Mouse (Mus musculus): ENCODE measurements around the gene Jsrp1.
"Not testable (repeated sequence)": the region's sequence is repeated elsewhere in the genome, so short reads cannot be mapped to it uniquely, and the experiment has no call there.

Gene Jsrp1

GRCm38 (mm10) chr10:80832818-80833217, 19.5 kb upstream of the Jsrp1 start:
- DNase-seq (ENCODE audit: low read depth, low spot score), result no peak

- DNase-seq (ENCODE audit: low read depth, low spot score), result no peak
Observed at GRCm38 (mm10) chr10:80831136-80831535, 17.8 kb upstream of the Jsrp1 start.

GRCm38 (mm10) chr10:80829359-80830278, 16.3 kb upstream of the Jsrp1 start:
- DNase-seq (ENCODE audit: low read depth, low spot score), result no peak

- DNase-seq (ENCODE audit: low read depth, low spot score), result not testable (repeated sequence)
Observed at GRCm38 (mm10) chr10:80828587-80828986, 15.3 kb upstream of the Jsrp1 start.

- no peak for DNase-seq (ENCODE audit: low read depth, low spot score)
Observed at GRCm38 (mm10) chr10:80827870-80828420, 14.6 kb upstream of the Jsrp1 start.

GRCm38 (mm10) chr10:80827063-80827869, 14.0 kb upstream of the Jsrp1 start:
- no peak for DNase-seq (ENCODE audit: low read depth, low spot score)

- DNase-seq (ENCODE audit: low read depth, low spot score), result peak; percentile 100
Observed at GRCm38 (mm10) chr10:80826151-80827062, 13.1 kb upstream of the Jsrp1 start, which contains the start of gene Oaz1. Gene Oaz1, plus strand, starts transcription at chr10:80826656.

- no peak for DNase-seq (ENCODE audit: low read depth, low spot score)
Observed at GRCm38 (mm10) chr10:80824827-80825226, 11.5 kb upstream of the Jsrp1 start.

- DNase-seq (ENCODE audit: low read depth, low spot score), result no peak
Observed at GRCm38 (mm10) chr10:80823847-80824643, 10.7 kb upstream of the Jsrp1 start.

GRCm38 (mm10) chr10:80823316-80823715, 10.0 kb upstream of the Jsrp1 start:
- DNase-seq (ENCODE audit: low read depth, low spot score), result no peak

GRCm38 (mm10) chr10:80822528-80822927, 9.2 kb upstream of the Jsrp1 start:
- DNase-seq (ENCODE audit: low read depth, low spot score), result no peak

- no peak for DNase-seq (ENCODE audit: low read depth, low spot score)
Observed at GRCm38 (mm10) chr10:80821991-80822390, 8.7 kb upstream of the Jsrp1 start.

GRCm38 (mm10) chr10:80819406-80819805, 6.1 kb upstream of the Jsrp1 start:
- DNase-seq (ENCODE audit: low read depth, low spot score), result no peak

- DNase-seq (ENCODE audit: low read depth, low spot score), result no peak
Observed at GRCm38 (mm10) chr10:80818599-80819281, 5.4 kb upstream of the Jsrp1 start.

GRCm38 (mm10) chr10:80817955-80818354, 4.7 kb upstream of the Jsrp1 start:
- DNase-seq (ENCODE audit: low read depth, low spot score), result not testable (repeated sequence)

GRCm38 (mm10) chr10:80817164-80817563, 3.9 kb upstream of the Jsrp1 start:
- no peak for DNase-seq (ENCODE audit: low read depth, low spot score)

GRCm38 (mm10) chr10:80816303-80816702, 3.0 kb upstream of the Jsrp1 start:
- not testable (repeated sequence) for DNase-seq (ENCODE audit: low read depth, low spot score)

- no peak for DNase-seq (ENCODE audit: low read depth, low spot score)
Observed at GRCm38 (mm10) chr10:80814800-80815199, 1.5 kb upstream of the Jsrp1 start.

GRCm38 (mm10) chr10:80812391-80813041, 782 bp downstream of the Jsrp1 start:
- no peak for DNase-seq (ENCODE audit: low read depth, low spot score)

Data from brain, embryonic 18.5 days (tissue).